Comparison of ENCODE assay signal across 13 mouse cellular contexts in genomic region chr9:45185250-45185649, GRCm38 (mm10). TPM values are rescaled to one million over a fixed set of nuclear protein-coding genes. Genes with fewer than 3 reads are reported as not detected.
DNase-seq lines count a peak whose midpoint lies in the region.
"Had no signal": no experiment of that assay in that cellular context is flagged by ENCODE, and none has a peak within 500 bp of the region (broad histone marks: within the 10 kb centered on the region; RNA-seq: fewer than 3 reads in every experiment).

No protein-coding gene starts in this region.

- peak; percentile 33 to 60 for DNase-seq in layer of hippocampus, adult 18-20 months (ENCODE audit: low spot score in 2 of 2)
- no peak for DNase-seq in layer of hippocampus, postnatal 25 days (ENCODE audit: extremely low spot score in 1 of 2, low spot score in 1 of 2)
- DNase-seq in left cerebral cortex, adult 11 months (ENCODE audit: low spot score), result peak; percentile 74
- DNase-seq in right cerebral cortex, postnatal 10 days (ENCODE audit: low spot score in 2 of 2), result peak; percentile 64 to 77
- DNase-seq in thymus, postnatal 36 days, result peak; percentile 57 to 78
- DNase-seq in B cell, adult 2 months, result no peak
- DNase-seq in lung, adult 18-20 months, result no peak
- no peak for DNase-seq in heart, adult 8-10 months (ENCODE audit: low spot score)
- DNase-seq: cerebellum, adult 2 months; kidney, postnatal 14 days; liver; lung, postnatal 10 days had no signal

RNA-seq across cellular contexts. Expression of gene BC049352, which starts 3.4 kb away (rescaled TPM):
- total RNA-seq in layer of hippocampus, adult 18-20 months (2021), result under 1 TPM; 0.22 to 0.81 TPM
- under 1 TPM; 0.47 to 0.56 TPM for total RNA-seq in layer of hippocampus, postnatal 25 days (2021)
- total RNA-seq in heart, adult 8-10 months (2022), result not detected

RNA-seq across cellular contexts. Expression of gene Tmprss4, which starts 18.6 kb away (rescaled TPM):
- total RNA-seq in layer of hippocampus, adult 18-20 months (2021), result not detected
- not detected for total RNA-seq in layer of hippocampus, postnatal 25 days (2021)
- total RNA-seq in heart, adult 8-10 months (2022), result not detected
- total RNA-seq: gastrocnemius, postnatal 4 days had no signal

RNA-seq across cellular contexts. Expression of gene Scn4b, which starts 47.1 kb away (rescaled TPM):
- total RNA-seq in layer of hippocampus, adult 18-20 months (2021), result 10 to 100 TPM; 12.9 to 15.5 TPM
- 10 to 100 TPM; 11.0 to 12.3 TPM for total RNA-seq in layer of hippocampus, postnatal 25 days (2021)
- 10 to 100 TPM; 30.2 to 58.6 (median 38.0) TPM for total RNA-seq in heart, adult 8-10 months (2022)

Comparison
In these comparisons a context has a peak if more than half of its experiments do, and no peak if none do; other contexts are left out.
1. DNase-seq: peak in layer of hippocampus, adult 18-20 months (2 of 2), left cerebral cortex, adult 11 months (single experiment), right cerebral cortex, postnatal 10 days (2 of 2) and thymus, postnatal 36 days (2 of 2); none in layer of hippocampus, postnatal 25 days (0 of 2), B cell, adult 2 months (0 of 2), lung, adult 18-20 months (0 of 2) and heart, adult 8-10 months (single experiment).